In genomic region chr9:63143641-63144501, GRCm38 (mm10) we compare ENCODE assay signal across 9 mouse cellular contexts. TPM values are rescaled to one million over a fixed set of nuclear protein-coding genes. Genes with fewer than 3 reads are reported as not detected.
DNase-seq lines count a peak whose midpoint lies in the region; ATAC-seq lines count a peak whose summit lies in the region.
"Had no signal": no experiment of that assay in that cellular context is flagged by ENCODE, and none has a peak within 500 bp of the region (broad histone marks: within the 10 kb centered on the region; RNA-seq: fewer than 3 reads in every experiment).

No protein-coding gene starts in this region.

- no peak overlapping the region for H3K9ac ChIP-seq in lung, embryonic 15.5 days
- no peak overlapping the region for H3K9ac ChIP-seq in intestine, embryonic 15.5 days
- H3K9ac ChIP-seq in stomach, embryonic 14.5 days (replicated peaks; ENCODE audit: low read depth, low read length): no peak overlapping the region

- H3K36me3 ChIP-seq in lung, embryonic 15.5 days: no peaks in the 10 kb centered on the region
- no peaks in the 10 kb centered on the region for H3K36me3 ChIP-seq in forebrain, embryonic 10.5 days (replicated peaks)
- H3K36me3 ChIP-seq in intestine, embryonic 15.5 days: no peaks in the 10 kb centered on the region
- H3K36me3 ChIP-seq in stomach, embryonic 14.5 days (ENCODE audit: control insufficient read depth, insufficient read depth, low read length): no peaks in the 10 kb centered on the region

- H3K4me2 ChIP-seq in lung, embryonic 15.5 days: peak overlapping the region; percentile 11; the same call in 1 of the 2 replicates
- peak overlapping the region; percentile 50 for H3K4me2 ChIP-seq in intestine, embryonic 15.5 days (replicated peaks)
- H3K4me2 ChIP-seq in stomach, embryonic 14.5 days (replicated peaks; ENCODE audit: low read depth, low read length): no peak overlapping the region

- peaks cover 66% of the 10 kb centered on the region for H3K4me1 ChIP-seq in lung, embryonic 15.5 days
- peaks cover 83% of the 10 kb centered on the region for H3K4me1 ChIP-seq in forebrain, embryonic 10.5 days
- peaks cover 60% of the 10 kb centered on the region for H3K4me1 ChIP-seq in intestine, embryonic 15.5 days (replicated peaks)
- H3K4me1 ChIP-seq in stomach, embryonic 14.5 days (ENCODE audit: control insufficient read depth, insufficient read depth, low read length): peaks cover 23% of the 10 kb centered on the region; the same call in 1 of the 2 replicates

- no peak overlapping the region for H3K27ac ChIP-seq in lung, embryonic 15.5 days
- 0 out of 2 replicates have a peak overlapping the region, but pooled peaks have one; percentile 20 for H3K27ac ChIP-seq in forebrain, embryonic 10.5 days
- no peak overlapping the region for H3K27ac ChIP-seq in intestine, embryonic 15.5 days
- H3K27ac ChIP-seq in stomach, embryonic 14.5 days (ENCODE audit: low read length): no peak overlapping the region

- H3K4me3 ChIP-seq in lung, embryonic 15.5 days: peak overlapping the region; percentile 0; the same call in 1 of the 2 replicates
- peak overlapping the region; percentile 22 for H3K4me3 ChIP-seq in forebrain, embryonic 10.5 days
- no peak overlapping the region; the same call in 1 of the 2 replicates for H3K4me3 ChIP-seq in intestine, embryonic 15.5 days (replicated peaks)
- H3K4me3 ChIP-seq in stomach, embryonic 14.5 days (ENCODE audit: low read depth, low read length): peak overlapping the region; percentile 15; the same call in 1 of the 2 replicates
- H3K4me3 ChIP-seq: megakaryocyte, embryonic 14.5 days had no signal

- H3K9me3 ChIP-seq in lung, embryonic 15.5 days: no peaks in the 10 kb centered on the region
- H3K9me3 ChIP-seq in forebrain, embryonic 10.5 days: no peaks in the 10 kb centered on the region
- H3K9me3 ChIP-seq in intestine, embryonic 15.5 days: no peaks in the 10 kb centered on the region
- H3K9me3 ChIP-seq in stomach, embryonic 14.5 days (ENCODE audit: control insufficient read depth, low read depth, low read length): no peaks in the 10 kb centered on the region

- WGBS in lung, embryonic 15.5 days: 1% methylated on average over 47 of the region's 47 CpGs
- under 1% methylated on average over 47 of the region's 47 CpGs for WGBS in forebrain, embryonic 10.5 days
- 1% methylated on average over 47 of the region's 47 CpGs for WGBS in intestine, embryonic 15.5 days
- WGBS in stomach, embryonic 14.5 days: 1% methylated on average over 43 of the region's 47 CpGs

- ATAC-seq in lung, embryonic 15.5 days (ENCODE audit: borderline replicate concordance, extremely low read depth, low FRiP score, low TSS enrichment): no peak
- ATAC-seq in intestine, embryonic 15.5 days: no peak
- no peak for ATAC-seq in stomach, embryonic 14.5 days (ENCODE audit: insufficient number of reproducible peaks, insufficient read depth, low FRiP score, low read depth)

- peaks cover 100% of the 10 kb centered on the region for H3K27me3 ChIP-seq in lung, embryonic 15.5 days
- peaks cover 100% of the 10 kb centered on the region for H3K27me3 ChIP-seq in forebrain, embryonic 10.5 days (ENCODE audit: poor library complexity, severe bottlenecking)
- peaks cover 99% of the 10 kb centered on the region for H3K27me3 ChIP-seq in intestine, embryonic 15.5 days (replicated peaks)
- peaks cover 88% of the 10 kb centered on the region for H3K27me3 ChIP-seq in stomach, embryonic 14.5 days (ENCODE audit: control insufficient read depth, insufficient read depth, low read length)

- DNase-seq in lung, postnatal 14 days: no peak
- no peak for DNase-seq in forebrain, embryonic 10.5 days (ENCODE audit: extremely low spot score, low spot score)
- no peak for DNase-seq in cerebellum, adult 11 months
- no peak for DNase-seq in gastrocnemius, postnatal 25 days
- DNase-seq: kidney, adult 8-10 months had no signal

RNA-seq across cellular contexts. Expression of gene Skor1, which starts 4.9 kb away (rescaled TPM):
- not detected in 2 replicates for polyA plus RNA-seq in lung, embryonic 15.5 days (2015; fragmentation: Nextera tagmentation; extraction: Ambion mirVana)
- 0.05 TPM in 1 of 2 replicates, not detected in the other for polyA plus RNA-seq in forebrain, embryonic 10.5 days (2016; fragmentation: Nextera tagmentation; extraction: Ambion mirVana)
- polyA plus RNA-seq in intestine, embryonic 15.5 days (2015; fragmentation: Nextera tagmentation; extraction: Ambion mirVana): not detected in 2 replicates
- not detected in 2 replicates for polyA plus RNA-seq in stomach, embryonic 14.5 days (2014; fragmentation: Nextera tagmentation; extraction: Ambion mirVana)
- total RNA-seq in gastrocnemius, postnatal 25 days (2021): under 1 TPM; 0.08 TPM
